Mouse (Mus musculus): Measurements from ENCODE around the gene Arhgap10.

Arhgap10 gene

DNA sequence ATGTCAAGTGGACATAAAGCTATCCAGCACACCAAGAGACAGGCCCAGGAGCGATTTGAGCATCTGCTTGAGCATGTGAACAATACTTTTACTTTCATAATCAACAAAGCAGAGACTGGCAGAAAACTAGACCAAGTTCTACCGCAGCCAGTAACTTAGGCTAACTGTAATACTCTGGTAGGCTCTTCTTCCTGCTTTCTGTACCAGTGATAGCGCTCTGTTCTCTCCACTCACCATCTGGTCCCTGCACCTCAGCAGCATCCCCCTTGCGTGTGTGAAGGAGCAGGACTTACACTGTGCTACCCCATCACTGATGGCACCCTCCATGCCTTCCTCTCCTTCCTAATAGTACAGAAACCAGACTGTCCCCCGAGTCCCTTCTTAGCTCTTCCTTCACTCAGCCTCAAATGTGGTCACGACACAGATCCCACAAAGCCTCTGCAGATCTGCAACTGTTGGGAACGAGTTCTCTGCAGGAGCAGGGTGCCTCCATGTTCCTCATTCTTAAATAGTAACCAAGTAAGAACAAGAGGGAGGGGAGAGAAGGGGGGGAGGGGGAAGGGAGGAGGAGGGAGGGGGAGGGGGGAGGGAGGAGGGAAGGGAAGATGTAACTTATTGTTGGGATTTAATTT is 235.0 kb downstream of the Arhgap10 start:
- no peak for DNase-seq (ENCODE audit: low spot score)

- DNase-seq (ENCODE audit: low spot score), result no peak
Measured at GRCm38 (mm10) chr8:77279977-77280376, 237.8 kb downstream of the Arhgap10 start.

DNA sequence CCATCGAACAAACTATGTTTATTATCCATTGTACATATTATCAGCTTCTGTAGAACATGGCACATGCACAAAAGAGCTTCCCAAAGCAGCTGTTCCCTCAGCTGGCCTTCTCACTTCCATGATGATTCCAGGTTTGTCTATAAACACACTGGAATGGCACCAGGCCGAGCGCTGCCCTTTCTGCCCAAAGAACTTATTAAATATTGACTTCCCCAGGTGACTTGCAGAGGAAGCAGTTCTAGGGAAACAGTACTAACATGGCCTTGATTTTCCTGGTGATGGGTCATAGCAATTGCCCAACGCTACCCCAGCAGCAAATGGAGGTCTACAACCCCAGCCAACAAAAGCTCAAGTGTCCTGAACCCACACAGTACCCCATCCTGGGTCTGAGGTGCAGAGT is 239.5 kb downstream of the Arhgap10 start:
- no peak for DNase-seq (ENCODE audit: low spot score)

- no peak for DNase-seq (ENCODE audit: low spot score)
Measured at GRCm38 (mm10) chr8:77276827-77277226, 240.9 kb downstream of the Arhgap10 start.

DNA sequence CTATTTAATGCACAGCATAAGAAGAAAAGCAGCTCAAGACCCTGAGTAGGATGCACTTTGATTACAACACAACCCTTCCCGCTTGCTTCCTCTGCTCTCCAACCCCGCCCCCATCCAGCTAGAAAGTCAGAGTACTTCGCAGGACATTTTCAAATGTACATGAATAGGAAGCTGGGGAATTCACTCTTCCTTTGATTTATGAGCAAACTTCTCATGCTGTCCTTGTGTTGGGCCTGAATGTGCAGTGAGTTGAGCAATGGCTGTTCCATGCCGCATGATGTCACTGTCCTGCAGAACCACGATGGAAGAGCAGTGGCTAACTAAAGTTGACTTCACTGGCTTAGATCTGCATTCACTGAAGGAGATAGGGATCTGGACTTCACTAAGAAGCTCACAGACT is 242.2 kb downstream of the Arhgap10 start:
- DNase-seq (ENCODE audit: low spot score), result no peak

GRCm38 (mm10) chr8:77272136-77272535 is 245.6 kb downstream of the Arhgap10 start:
- DNase-seq (ENCODE audit: low spot score), result no peak

GRCm38 (mm10) chr8:77267941-77268405 is 249.8 kb downstream of the Arhgap10 start:
- no peak for DNase-seq (ENCODE audit: low spot score)

- DNase-seq (ENCODE audit: low spot score), result no peak
Measured at GRCm38 (mm10) chr8:77262216-77263009, 255.3 kb downstream of the Arhgap10 start.

DNA sequence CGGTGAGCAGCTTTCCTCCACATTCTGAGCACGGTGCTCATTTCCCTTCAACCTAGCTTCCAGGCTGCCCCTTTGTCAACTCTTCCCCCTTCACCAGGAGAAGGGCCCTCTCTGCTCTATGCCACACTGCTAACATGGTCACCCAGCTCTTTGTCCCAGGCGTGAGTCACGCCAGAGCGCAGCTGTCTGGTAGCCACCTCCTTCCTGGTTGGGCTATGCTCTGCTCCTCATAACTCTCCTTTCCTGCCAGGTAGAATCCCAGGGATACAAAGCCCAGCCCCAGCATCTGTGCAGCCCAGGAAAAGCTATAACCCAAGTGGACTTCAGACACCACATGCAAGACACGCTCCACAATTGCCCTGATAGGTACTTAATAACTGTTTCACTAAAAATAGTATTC is 256.5 kb downstream of the Arhgap10 start:
- DNase-seq (ENCODE audit: low spot score), result no peak

GRCm38 (mm10) chr8:77257085-77257451 is 260.7 kb downstream of the Arhgap10 start:
- no peak for DNase-seq (ENCODE audit: low spot score)

DNA sequence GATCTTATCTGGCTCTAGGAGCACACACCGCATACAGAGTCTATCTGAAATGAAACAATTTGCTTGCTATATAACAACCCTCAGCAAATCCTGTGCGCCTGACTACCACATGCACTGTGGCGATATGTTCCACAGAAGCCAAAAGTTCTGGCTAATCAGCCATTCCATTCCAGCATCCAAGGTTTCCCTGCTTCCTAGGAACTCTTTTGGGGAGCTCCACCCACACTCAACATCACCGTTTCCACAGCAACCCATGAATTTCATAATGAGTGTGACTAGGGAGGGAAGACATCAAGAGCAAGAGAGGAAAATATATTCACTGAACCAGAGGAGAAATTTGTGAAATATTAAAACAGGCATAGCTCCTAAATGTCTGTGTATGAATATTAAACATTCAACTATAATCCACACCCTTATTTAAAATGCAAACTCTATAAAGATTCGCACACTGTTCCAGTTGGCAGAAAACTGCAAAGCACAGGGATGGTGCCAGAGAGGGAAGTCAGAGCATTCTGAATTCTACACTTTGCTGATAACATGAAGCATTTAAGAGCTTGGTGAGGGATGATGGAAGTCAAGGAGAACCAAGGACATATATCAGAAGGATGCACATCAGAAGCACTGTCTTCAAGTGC is 261.2 kb downstream of the Arhgap10 start:
- DNase-seq (ENCODE audit: low spot score), result no peak

DNA sequence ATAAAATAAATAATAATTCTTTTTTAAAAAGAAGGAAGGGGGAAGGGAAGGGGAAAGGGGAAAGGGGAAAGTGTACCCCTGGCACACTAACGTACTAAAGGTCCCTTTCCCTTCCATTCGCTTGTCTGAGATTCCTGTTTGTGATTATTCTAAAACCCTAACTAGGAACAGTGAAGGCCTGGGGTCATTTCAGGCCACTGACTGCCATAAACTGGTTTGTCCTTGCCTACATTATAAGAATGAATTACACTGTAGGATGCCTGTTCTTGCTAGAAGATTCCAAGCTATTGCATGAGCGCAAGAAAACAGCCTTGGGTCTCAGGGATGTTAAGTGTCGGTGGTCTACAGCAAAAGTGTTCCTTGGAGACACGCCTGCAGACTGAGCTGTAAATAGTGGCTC is 263.3 kb downstream of the Arhgap10 start:
- DNase-seq (ENCODE audit: low spot score), result no peak

DNA sequence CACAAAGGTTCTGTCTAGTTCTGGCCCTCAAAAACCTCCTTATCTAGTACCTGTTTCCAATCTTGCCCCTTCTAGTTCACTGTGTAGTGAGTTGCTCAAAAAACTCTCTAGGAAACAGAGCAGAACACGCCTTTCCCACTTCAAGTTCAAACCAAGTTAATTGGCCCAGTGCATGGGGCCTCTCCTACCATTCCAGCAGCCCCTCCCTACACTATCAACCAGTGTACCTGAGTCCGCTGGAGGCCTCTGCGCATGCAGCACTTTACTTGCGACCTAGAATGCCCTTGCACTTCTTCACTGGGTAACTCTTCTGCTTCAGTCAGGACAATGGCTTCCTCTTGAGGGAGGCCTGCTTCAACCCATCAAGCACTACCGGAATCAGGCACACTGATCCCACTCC is 266.6 kb downstream of the Arhgap10 start:
- DNase-seq (ENCODE audit: low spot score), result no peak

DNA sequence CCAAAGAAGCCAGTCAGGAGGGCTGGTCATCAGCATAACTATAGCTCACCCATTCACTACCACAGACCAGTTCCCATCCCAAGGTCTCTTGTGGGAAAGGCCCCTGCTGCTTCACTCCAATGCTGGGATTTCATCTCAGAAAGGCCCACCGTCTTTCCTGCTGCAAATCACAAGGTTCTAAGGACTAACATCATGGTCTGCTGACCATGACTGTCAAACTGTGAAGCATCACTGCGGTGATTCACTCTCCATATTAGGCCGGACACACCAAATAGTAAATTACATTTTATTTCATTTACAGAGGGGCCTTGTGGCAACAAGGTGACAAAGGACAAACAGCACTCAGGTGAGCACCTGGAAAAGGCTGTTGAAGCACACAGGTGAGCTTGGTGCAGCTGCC is 267.7 kb downstream of the Arhgap10 start:
- DNase-seq (ENCODE audit: low spot score), result no peak

DNA sequence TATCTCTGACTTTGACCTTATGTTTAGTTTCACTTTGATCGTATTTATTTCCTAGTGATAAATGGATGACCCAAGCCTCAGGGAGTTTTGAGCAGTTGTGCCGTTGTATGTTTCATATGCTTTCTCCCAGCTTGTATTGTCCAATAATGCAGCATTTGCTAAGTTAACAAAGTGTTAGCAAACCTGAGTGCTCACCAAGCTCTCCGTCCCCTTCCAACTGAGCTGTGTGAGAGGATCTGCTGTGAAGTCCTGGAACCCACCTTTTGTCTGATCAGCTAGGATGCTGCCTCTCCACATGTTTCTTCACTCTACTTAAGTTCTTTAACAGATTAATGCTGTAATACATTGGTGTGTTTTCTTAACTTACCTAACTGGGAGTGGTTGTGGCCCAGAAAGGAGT is 276.4 kb downstream of the Arhgap10 start:
- no peak for DNase-seq (ENCODE audit: low spot score)

GRCm38 (mm10) chr8:77239462-77239861 is 278.3 kb downstream of the Arhgap10 start:
- DNase-seq (ENCODE audit: low spot score), result no peak

- no peak for DNase-seq (ENCODE audit: low spot score)
Measured at GRCm38 (mm10) chr8:77236701-77237100, 281.1 kb downstream of the Arhgap10 start.

DNA sequence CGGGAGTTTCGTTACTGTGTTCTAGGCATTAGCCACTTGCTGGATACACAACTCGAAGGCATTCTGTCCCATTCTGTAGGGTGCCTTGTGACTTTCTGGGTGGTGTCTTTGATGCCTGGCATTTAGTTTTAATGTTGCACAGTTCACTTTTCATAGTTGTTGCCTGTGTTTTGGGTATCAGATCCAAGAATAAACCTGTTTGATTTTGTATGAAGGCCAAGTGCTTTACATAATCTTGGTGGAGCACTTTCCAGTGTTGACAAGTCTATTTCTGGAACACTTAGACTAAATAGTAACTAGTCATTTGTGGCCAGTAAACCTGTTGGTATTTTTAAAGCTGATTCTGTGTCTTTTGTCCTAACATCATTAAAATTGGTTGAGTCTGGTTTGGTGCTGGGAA is 285.3 kb downstream of the Arhgap10 start:
- DNase-seq (ENCODE audit: low spot score), result no peak

DNA sequence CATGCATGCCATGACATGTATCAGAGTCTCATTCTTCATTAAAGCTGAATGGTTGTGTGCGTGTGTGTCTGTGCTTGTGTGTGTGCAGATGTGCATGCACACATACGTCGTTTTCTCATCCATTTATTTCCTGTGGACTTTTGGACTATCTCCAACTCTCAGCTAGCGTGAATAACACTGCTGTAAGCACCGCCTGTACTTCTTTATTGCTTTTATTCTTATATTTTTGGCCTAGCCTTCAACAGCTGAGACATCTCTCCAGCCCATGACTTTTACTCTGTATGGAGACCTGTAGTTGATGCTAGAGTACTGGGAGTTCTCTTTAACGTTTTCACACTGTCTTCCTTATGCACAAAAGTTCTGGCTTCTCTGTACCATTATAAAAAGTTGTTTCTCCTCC is 285.9 kb downstream of the Arhgap10 start:
- no peak for DNase-seq (ENCODE audit: low spot score)

DNA sequence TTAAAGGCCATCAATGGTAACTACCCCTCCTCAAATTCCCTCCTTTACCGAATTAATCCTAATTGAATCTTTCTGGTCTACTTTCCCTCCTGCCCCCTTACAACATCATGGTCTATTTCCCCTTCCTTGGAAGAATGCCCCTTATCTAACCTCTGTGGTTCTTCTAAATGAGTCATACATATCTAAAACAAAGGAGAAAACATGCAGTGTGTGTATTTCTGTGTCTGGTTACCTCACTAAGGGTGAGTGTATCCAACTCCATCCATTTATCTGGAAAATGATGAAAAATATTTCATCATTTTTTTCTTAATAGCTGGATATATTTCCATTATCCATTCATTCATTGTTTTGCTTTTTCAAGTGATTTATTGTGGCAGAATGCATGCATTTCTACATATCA is 286.5 kb downstream of the Arhgap10 start:
- no peak for DNase-seq (ENCODE audit: low spot score)

DNA sequence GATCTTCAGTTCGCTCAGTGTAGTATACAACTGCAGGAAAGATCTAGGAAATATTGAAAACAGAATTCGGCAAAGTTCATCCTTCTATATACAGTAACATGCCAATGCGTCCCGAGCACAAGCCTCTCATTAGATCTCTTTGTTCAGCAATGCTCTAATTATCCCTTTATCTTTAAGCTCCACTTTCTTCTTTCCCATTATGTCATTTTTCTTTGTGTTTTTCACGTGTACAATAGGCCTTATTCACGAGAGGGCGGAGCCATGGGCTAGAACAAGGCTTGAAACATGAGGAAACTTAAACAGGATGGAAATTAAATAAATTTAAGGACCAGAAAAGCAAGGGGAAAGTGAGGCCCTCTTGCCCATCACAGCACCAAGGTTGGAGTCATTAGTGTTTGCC is 289.1 kb downstream of the Arhgap10 start:
- no peak for DNase-seq (ENCODE audit: low spot score)

DNA sequence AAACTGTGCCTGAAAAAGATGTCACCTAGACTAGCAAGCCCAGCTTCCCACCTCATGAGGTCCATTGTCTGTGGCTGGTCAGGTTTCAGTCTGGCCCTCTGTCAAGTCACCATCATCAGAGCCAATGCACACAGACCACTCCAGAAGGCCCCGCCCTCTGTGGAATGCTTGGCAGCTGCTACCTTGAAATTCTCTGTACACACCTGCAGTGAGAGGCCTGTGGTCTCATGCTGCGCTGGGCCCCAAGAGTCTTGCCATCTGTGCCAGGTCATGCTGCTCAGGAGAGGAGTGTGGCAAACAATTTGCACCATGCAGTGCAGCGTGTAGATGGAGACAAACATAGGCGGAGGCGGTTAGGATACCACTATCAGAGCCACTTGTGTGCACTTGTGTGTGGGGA is 290.0 kb downstream of the Arhgap10 start:
- no peak for DNase-seq (ENCODE audit: low spot score)

DNA sequence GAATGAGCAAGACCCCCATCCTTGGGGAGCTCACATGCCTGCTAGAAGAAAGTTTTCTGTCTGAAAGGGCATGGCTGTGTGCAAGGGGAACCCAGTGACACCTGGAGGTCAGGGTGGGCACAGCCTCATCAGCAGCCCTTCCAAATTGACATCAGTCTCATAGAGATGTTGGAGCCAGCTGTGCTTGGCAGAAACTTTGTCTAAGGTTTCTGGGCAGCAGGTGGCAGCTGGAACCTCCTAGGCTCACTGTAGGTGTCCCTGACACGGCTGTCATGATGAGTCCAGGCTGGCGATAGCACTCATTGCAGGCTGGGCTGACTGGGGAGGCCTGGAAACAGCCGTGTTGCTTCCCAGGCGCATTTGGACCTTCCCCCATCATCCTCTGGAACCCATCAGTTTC is 294.6 kb downstream of the Arhgap10 start:
- no peak for DNase-seq (ENCODE audit: low spot score)
